Mouse (Mus musculus): ENCODE data around the gene Hoxa1. TPM values are rescaled to one million over a fixed set of nuclear protein-coding genes. Genes with fewer than 3 reads are reported as not detected.

The Hoxa1 gene
- total and polyA plus RNA-seq, 2 experiments from 2014 or later: 0.27 TPM; not detected in 1

- Histone ChIP-seq H3K4me2 (ENCODE audit: low read depth, low read length, poor library complexity, severe bottlenecking) (0 out of 2 replicates have a peak within 1 kb of the TSS, but pooled peaks have one; percentile 20), H3K9me3 (ENCODE audit: low read length) (no peaks in the 10 kb centered on the region), H3K36me3 (ENCODE audit: insufficient read depth, low read length) (no peaks in the 10 kb centered on the region), H3K27ac (ENCODE audit: low read depth, low read length) (no peak within 1 kb of the TSS), H3K4me1 (ENCODE audit: insufficient read depth, low read length) (no peaks in the 10 kb centered on the region), H3K27me3 (ENCODE audit: insufficient read depth, low read length) (peaks cover 98% of the 10 kb centered on the region), H3K9ac (replicated peaks; ENCODE audit: low read length, poor library complexity, severe bottlenecking) (no peak within 1 kb of the TSS), H3K4me3 (ENCODE audit: low read depth, low read length) (peak within 1 kb of the TSS; percentile 0; the same call in 1 of the 2 replicates)
- ATAC-seq (ENCODE audit: low FRiP score): no peak
- DNase-seq (ENCODE audit: low spot score): peak; percentile 82
- TF ChIP-seq CTCF (IDR thresholded peaks at IDR 0.05): peak; percentile 64
- WGBS: under 1% methylated on average over 65 of the region's 65 CpGs
These were observed 46.1 kb upstream of the Hoxa1 start, which contains the start of gene Hoxa5 for GRCm38 (mm10) chr6:52204050-52204752. Gene Hoxa5 (minus strand): TSS chr6:52204587.

- Histone ChIP-seq H3K4me1 (ENCODE audit: insufficient read depth, low read length) (no peaks in the 10 kb centered on the region), H3K36me3 (ENCODE audit: insufficient read depth, low read length) (no peaks in the 10 kb centered on the region), H3K27me3 (ENCODE audit: insufficient read depth, low read length) (peaks cover 98% of the 10 kb centered on the region), H3K4me3 (ENCODE audit: low read depth, low read length) (peak overlapping the region; percentile 0; the same call in 1 of the 2 replicates), H3K27ac (ENCODE audit: low read depth, low read length) (no peak overlapping the region), H3K4me2 (ENCODE audit: low read depth, low read length, poor library complexity, severe bottlenecking) (0 out of 2 replicates have a peak overlapping the region, but pooled peaks have one; percentile 20), H3K9me3 (ENCODE audit: low read length) (no peaks in the 10 kb centered on the region), H3K9ac (replicated peaks; ENCODE audit: low read length, poor library complexity, severe bottlenecking) (no peak overlapping the region)
- WGBS: under 1% methylated on average over 39 of the region's 46 CpGs
- no peak for DNase-seq (ENCODE audit: low spot score)
- TF ChIP-seq CTCF (IDR thresholded peaks at IDR 0.05): no peak
- no peak for ATAC-seq (ENCODE audit: low FRiP score)
These were observed 45.4 kb upstream of the Hoxa1 start for GRCm38 (mm10) chr6:52203371-52204049.

GRCm38 (mm10) chr6:52203121-52203370, 44.9 kb upstream of the Hoxa1 start:
- Histone ChIP-seq H3K4me2 (ENCODE audit: low read depth, low read length, poor library complexity, severe bottlenecking) (no peak overlapping the region), H3K27ac (ENCODE audit: low read depth, low read length) (no peak overlapping the region), H3K27me3 (ENCODE audit: insufficient read depth, low read length) (peaks cover 98% of the 10 kb centered on the region), H3K9me3 (ENCODE audit: low read length) (no peaks in the 10 kb centered on the region), H3K9ac (replicated peaks; ENCODE audit: low read length, poor library complexity, severe bottlenecking) (no peak overlapping the region), H3K4me3 (ENCODE audit: low read depth, low read length) (no peak overlapping the region; the same call in 1 of the 2 replicates), H3K36me3 (ENCODE audit: insufficient read depth, low read length) (no peaks in the 10 kb centered on the region), H3K4me1 (ENCODE audit: insufficient read depth, low read length) (no peaks in the 10 kb centered on the region)
- under 1% methylated on average over 10 of the region's 10 CpGs for WGBS
- ATAC-seq (ENCODE audit: low FRiP score): no peak
- TF ChIP-seq CTCF (IDR thresholded peaks at IDR 0.05): no peak
- DNase-seq (ENCODE audit: low spot score): no peak

- H3K4me2 ChIP-seq (ENCODE audit: low read depth, low read length, poor library complexity, severe bottlenecking): no peak overlapping the region
- TF ChIP-seq CTCF (IDR thresholded peaks at IDR 0.05): no peak
- no peaks in the 10 kb centered on the region for H3K36me3 ChIP-seq (ENCODE audit: insufficient read depth, low read length)
- no peak overlapping the region for H3K9ac ChIP-seq (replicated peaks; ENCODE audit: low read length, poor library complexity, severe bottlenecking)
- H3K27ac ChIP-seq (ENCODE audit: low read depth, low read length): no peak overlapping the region
- ATAC-seq (ENCODE audit: low FRiP score): no peak
- H3K4me1 ChIP-seq (ENCODE audit: insufficient read depth, low read length): no peaks in the 10 kb centered on the region
- no peak for DNase-seq (ENCODE audit: low spot score)
- WGBS: 4% methylated on average over 22 of the region's 22 CpGs
- H3K27me3 ChIP-seq (ENCODE audit: insufficient read depth, low read length): peaks cover 99% of the 10 kb centered on the region
- H3K4me3 ChIP-seq (ENCODE audit: low read depth, low read length): no peak overlapping the region
- H3K9me3 ChIP-seq (ENCODE audit: low read length): no peaks in the 10 kb centered on the region
These were observed 44.4 kb upstream of the Hoxa1 start for GRCm38 (mm10) chr6:52202362-52203120.

- ATAC-seq (ENCODE audit: low FRiP score): no peak
- Histone ChIP-seq H3K9ac (replicated peaks; ENCODE audit: low read length, poor library complexity, severe bottlenecking) (no peak overlapping the region), H3K27ac (ENCODE audit: low read depth, low read length) (no peak overlapping the region), H3K4me1 (ENCODE audit: insufficient read depth, low read length) (no peaks in the 10 kb centered on the region), H3K36me3 (ENCODE audit: insufficient read depth, low read length) (no peaks in the 10 kb centered on the region), H3K9me3 (ENCODE audit: low read length) (no peaks in the 10 kb centered on the region), H3K4me3 (ENCODE audit: low read depth, low read length) (no peak overlapping the region), H3K4me2 (ENCODE audit: low read depth, low read length, poor library complexity, severe bottlenecking) (no peak overlapping the region), H3K27me3 (ENCODE audit: insufficient read depth, low read length) (peaks cover 99% of the 10 kb centered on the region)
- no peak for DNase-seq (ENCODE audit: low spot score)
- WGBS: 13% methylated on average over 1 of the region's 1 CpGs
- TF ChIP-seq CTCF (IDR thresholded peaks at IDR 0.05): no peak
These were observed 43.2 kb upstream of the Hoxa1 start for GRCm38 (mm10) chr6:52201269-52201668.
